Mouse (Mus musculus): ENCODE data around the gene Parp14.
A peak's percentile ranks its signal among the peaks of the same experiment; 100 is the strongest.
"Not testable (repeated sequence)": the region's sequence is repeated elsewhere in the genome, so short reads cannot be mapped to it uniquely, and the experiment has no call there.

Parp14 gene

DNA sequence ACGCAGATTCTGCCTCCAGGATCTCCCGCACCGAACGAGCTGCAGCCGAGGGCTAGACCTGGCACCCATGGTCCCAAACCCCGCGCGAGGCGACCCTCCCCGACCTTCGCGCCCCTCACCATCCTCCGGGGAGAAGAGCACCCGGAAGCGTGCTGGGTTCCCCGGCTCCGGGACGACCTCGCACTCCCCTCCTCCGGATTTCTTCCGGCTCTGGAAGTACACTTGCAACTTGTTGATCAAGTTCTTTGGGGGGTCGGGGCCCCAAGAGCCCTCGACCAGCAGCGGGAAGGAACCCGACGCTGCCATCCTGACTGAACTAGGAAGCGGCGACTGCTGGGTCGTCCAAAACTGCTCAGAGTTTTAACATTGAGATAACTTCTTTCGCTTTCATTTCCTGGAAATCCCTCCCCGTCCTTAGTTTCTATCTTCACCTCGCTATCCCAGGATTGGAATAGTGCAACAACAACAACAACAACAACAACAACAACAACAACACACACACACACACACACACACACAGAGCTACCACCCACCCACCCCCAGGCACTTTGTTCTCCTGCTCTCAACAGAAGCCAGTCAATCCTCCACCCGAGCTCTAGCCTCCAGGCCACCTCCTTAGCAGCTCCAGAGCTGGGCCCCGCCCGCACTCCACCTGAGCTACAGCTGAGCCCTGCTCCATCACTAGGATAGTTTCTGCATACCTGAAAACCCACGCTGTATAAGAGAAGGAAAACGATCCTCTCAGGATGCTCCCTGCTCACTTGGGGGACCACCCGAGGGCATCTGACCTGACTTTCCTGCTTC lies at the start of gene Parp14:
Gene Parp14, minus strand, starts transcription at position 497 of the 804 bp plus-strand sequence.
- DNase-seq (ENCODE audit: low spot score), result peak; percentile 50

DNA sequence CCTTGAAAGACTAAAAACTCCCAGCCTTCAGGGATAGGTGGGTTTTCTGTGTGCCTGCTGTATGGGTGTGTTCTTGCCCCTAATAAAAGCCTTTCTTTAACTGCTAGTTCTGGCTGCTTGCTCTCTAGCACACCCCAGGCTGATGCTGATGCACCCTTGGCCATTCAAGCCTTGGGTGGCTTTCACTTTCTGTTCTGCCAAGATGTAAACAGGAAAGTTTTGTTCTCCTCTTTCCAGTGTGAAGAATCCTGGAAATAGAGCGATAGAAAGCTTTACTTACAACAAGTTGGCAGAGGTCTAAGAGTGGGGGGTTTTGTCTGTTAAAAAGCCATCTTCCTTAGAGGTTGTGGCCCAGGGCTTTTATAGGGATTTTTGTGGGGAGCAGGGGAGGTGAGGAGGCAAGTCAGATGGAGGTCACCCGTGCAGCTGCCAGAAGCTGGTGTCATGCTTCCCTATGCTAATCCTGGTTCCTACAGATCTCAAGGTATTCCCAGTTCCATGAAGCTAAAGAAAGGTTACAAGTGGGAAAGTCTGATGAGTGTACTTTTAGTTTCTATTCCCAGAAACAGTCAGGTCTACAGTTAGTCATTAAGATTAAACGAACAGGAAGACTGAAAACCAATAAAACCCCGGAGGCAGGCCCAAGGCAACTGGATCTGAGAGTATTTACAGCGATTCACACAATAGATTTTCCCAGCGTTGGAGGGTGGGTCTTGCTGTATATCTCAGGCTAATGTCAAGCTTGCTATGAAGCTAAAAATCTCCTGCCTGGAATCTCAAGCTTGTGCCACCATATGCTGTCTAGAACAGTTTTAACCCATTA lies 47.6 kb upstream of the Parp14 start:
- DNase-seq (ENCODE audit: low spot score), result no peak

DNA sequence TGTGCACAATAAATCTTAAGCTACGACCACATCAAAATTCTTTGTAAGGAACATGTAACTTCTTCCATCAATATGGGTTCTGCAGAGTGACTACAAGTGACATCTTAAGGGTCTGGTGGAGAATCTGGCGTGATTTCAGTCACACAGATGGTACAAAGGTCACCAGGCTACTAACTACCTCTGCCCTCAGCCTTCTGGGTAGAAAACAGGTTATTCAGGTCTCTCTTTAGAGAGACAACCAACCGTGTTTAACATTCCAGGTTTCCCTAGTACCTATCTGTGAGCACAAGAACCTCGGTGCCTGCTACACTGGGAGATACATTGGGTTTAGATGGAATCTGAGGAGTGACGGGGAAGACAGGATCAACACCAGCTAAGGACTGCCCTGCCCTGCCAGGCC lies 43.0 kb upstream of the Parp14 start:
- no peak for DNase-seq (ENCODE audit: low spot score)

DNA sequence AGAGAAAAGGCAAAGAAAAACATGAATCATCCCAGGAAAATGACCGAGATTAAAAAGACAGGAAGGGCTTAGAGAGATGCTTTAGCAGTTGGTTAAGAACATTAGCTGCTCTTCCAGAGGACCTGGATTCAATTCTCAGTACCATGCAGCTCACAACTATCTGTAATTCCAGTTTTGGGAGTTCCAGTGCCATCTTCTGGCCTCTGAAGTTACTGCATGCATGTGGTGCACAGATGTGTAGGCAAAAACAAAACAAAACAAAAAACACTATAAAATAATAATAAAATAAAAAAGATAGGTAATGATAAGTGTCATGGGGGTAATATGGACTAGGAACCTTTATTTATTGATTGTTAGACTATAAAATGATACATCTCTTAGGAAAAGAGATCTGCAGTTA lies 42.2 kb upstream of the Parp14 start:
- DNase-seq (ENCODE audit: low spot score), result no peak

DNA sequence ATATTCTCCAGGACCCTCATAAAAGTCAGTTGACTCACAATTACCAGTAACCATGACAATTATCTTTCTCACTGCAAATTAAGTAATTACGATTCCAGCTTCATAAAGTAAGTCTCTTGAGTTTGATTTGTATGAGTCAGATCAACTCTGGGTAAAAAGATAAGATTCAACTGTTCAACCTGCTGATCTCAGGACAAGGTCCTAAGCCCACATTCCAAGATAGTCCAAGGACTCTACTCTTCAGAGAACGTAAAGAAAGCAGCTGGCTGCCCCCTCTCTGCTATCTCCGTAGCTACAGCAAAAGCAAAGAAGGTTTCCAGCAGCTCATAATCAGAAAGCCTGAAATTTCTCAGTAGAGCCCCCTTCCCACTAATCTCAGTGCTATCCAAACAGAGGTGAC lies 40.1 kb upstream of the Parp14 start:
- DNase-seq (ENCODE audit: low spot score), result no peak

DNA sequence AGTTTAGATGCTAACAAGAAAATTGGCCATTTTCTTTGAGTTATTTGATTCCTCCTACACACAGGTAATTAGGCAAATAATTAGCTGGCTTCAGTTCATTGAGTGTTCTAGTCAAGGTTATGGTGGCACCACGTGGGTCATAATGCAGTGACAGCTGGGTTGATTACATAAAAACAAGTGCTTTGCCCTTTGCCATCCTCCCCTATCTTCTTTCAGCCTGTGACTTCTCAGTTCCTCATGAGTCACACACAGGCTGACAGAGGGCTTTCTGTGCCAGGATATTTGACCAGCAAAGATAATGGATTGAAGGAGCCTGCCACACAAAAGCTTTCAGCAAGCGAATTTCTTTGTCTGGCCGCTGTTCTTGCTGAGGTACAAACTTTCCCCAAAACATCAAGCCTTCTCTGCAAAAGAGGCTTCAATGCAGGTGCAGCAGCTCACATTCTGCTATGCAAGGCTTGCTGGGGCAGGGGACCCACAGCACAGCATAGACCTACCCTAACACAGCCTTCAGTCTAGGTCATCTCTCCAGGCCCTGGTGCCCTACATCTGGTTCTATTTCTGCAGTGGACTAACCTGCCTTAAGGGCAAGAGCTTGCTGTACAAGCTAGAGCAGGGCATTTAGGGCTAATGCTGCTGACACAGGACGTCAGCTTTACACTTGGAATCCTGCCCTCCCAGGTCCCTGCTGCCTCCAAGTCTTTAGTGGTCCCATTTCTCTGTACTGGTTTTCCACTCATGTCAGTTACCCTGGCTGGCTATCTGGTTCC lies 36.3 kb upstream of the Parp14 start:
- DNase-seq (ENCODE audit: low spot score), result no peak

DNA sequence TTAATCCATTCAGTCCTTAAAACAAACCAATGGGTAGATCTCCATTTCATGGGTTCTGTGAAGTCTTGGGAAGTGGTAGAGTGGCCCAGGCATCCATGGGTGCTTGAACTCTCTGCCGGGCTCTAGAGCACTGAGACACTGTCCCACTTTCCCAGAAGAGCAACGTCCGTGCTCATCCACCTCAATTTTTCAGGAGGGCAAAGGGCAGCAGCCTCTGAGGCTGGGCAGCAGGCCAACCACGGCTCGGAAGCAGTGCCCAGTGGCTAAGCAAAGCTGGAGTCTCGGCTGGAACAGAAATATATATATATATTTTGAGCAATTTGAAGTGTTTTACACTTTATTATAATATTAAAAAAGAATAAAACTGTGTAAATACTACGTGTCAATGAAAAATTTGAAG lies 35.5 kb upstream of the Parp14 start:
- DNase-seq (ENCODE audit: low spot score), result no peak

DNA sequence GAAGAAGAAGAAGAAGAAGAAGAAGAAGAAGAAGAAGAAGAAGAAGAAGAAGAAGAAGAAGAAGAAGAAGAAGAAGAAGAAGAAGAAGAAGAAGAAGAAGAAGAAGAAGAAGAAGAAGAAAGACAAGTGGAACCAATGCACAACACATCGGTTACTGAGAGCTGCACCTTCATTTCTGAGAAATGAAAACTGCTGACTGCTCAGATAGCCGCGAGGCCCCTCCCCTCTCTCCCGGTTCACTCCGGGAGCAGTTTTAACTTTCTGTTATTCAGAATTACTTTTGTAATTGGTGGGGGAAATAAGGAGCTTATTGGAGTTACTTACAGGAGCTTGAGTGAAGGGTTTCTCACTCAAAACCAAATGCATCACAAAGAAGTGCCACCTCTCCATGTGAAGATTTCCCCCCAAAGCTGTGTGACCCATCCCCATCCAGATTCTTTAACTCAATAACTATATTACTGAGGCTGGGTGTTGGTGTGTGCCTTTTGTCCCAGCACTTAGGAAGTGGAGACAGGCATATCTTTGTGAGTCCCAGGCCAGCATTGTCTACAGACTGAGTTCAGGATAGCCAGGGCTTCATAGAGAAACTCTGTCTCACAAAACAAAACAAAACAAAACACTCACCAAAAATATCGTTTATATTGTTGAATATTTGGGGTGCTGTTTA lies 34.6 kb upstream of the Parp14 start:
- DNase-seq (ENCODE audit: low spot score), result no peak

DNA sequence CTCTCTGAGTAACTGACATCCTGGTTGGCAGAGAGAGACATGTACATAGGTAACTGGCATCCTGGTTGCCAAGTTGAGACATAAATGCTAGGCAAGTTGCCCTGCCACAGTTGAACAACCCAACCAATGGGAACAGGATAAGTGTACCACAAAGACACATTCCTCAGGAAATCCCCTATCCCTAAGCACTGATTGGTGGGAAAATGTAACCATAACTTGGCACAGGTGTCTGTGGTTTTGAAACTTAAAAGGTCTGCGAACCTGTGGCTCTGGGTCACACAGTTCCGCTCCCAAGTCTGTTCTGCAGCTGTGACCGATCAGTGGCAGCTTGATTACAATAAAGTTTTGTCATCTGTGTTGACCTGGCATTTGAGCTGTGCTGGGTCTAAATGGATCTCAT lies 34.0 kb upstream of the Parp14 start:
- no peak for DNase-seq (ENCODE audit: low spot score)

DNA sequence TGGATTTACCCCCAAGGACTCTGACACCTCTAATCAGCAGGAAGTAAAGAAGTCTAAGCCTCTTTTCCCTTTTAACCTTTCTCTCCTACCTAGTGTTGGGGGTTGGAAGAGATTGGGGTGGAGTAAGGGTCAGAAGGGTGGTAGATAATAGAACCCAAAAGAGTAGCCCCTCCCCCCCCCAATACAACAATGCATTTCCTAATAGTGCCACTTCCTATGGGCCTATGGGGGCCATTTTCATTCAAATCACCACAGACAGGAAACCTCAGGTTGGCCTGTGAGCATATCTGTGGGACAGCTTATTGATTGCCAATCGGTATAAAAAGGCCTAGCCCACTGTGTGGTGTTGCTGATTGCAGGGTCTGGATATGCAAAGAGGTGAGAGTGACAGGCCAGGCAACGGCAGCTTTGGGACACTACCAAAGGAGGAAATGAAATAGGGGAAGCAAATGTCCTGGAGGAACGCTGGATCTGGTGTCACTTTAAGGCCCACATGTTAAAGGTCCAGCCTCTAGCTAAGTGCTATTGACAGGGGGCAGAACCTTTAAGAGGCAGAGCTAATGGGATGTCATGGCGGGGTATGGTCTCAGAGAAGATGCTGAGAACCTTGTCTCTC lies 32.9 kb upstream of the Parp14 start:
- DNase-seq (ENCODE audit: low spot score), result no peak

DNA sequence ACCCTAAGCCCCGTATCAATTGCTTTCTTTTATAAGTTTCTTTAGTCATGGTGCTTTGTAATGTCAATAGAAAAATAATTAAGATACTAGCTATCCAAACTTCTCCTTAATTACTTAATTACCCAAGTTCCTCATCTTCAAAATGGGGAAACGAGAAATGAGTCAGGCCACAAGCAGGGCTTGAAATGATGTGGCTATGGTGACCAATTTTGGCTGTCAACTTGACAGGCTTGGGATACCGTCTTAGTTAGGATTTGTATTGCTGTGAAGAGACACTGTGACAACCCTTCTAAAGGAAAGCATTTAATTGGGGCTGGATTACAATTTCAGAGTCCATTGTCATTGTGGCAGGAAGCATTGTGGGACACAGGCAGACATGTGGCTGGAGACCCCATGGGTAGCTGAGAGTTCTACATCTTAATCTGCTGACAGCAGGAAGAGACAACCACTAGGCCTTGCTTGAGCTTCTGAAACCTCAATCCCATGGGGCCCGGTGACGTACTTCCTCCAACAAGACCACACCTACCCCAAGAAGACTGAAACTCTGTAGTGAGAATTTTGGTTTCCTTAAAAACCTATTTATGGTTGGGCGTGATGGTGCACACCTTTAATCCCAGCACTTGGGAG lies 31.8 kb upstream of the Parp14 start:
- no peak for DNase-seq (ENCODE audit: low spot score)

DNA sequence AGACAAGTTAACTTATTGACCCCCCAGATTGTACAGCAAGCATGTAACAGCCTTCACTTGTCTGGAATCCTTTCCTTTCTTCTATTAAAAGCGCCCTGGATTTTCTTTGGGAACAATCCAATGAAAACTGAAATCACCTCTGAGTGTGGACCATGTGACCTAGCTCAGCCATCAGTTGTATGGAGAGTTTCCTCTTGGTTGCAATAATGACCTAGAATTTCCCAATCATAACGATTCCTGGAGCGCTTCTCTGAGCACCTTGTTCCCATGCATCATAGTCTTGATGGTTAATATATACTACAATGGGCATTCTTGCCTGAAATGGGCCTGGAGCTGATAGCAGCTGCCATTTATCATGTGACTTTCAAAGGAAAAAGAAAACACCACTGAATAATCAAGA lies 29.2 kb upstream of the Parp14 start:
- no peak for DNase-seq (ENCODE audit: low spot score)

DNA sequence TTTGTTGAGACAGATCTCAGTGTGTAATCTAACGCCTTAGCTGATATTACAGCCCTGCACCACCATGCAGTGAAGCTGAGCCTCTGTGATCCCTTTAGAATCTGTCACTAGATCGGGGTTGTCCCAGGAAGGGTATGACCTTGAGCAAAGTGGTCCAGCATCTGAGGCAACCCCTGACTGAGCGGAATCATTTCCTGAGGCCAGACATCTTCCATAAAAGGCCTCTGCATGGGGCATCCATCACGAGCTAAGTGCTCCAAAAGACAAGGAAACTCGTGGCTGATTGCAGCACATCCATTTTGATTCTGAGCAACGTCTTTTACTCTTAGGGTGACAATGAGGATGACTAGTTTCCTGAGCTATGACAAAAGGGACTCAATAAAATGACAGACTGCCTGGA lies 23.7 kb upstream of the Parp14 start:
- no peak for DNase-seq (ENCODE audit: low spot score)

DNA sequence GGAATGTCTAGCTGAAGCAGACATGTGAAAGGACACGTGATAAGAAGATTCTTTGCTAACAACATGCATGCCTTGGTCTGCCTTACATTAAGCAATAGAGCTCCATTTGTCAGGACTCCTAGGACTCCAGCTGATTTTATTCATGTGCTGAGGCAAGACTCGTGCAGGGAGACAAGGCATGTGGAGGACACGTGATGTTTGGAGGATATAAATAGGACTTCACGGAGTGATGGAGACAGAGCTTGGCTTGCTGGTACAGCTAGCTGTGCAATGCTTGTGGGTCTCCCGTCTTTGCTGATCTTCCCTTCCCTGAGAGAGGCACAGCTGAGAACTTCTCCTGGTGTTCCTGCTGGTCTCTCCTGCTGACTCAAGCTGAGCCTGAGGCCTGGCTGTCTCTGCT lies 20.3 kb upstream of the Parp14 start:
- DNase-seq (ENCODE audit: low spot score), result not testable (repeated sequence)

DNA sequence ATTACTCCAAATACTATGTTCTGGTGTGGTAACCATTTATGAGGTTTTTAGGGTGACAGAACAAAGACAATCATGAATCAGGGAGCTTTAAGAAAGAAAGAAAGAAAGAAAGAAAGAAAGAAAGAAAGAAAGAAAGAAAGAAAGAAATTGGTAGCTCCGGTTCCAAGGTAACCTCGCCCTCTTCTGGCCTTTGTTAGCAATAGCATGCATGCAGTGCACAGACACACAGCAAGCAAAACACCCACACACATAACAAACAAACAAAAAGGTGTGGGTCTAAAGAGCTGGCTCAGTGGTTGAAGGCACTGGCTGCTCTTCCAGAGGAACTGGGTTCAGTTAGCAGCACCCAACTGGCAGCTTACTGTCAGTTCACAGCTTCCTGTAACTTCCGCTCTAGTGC lies 19.3 kb upstream of the Parp14 start:
- no peak for DNase-seq (ENCODE audit: low spot score)

DNA sequence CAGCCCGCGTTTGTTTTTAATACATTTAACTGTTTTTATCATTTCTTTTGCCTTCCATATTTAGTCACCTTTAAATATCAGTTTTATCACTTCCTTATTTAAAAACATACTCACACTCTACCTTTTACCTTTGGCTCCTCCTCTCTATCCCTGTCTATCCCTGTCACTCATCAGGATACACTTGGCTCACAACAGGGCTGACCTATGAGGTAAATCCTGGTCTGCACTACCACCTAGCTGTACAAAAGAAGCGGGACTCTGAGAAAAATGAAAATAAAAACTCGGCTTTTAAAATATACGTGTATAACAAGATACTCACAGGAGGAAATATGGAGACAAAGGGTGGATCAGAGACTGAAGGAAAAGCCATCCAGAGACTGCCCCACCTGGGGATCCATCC lies 17.6 kb upstream of the Parp14 start:
- DNase-seq (ENCODE audit: low spot score), result no peak

DNA sequence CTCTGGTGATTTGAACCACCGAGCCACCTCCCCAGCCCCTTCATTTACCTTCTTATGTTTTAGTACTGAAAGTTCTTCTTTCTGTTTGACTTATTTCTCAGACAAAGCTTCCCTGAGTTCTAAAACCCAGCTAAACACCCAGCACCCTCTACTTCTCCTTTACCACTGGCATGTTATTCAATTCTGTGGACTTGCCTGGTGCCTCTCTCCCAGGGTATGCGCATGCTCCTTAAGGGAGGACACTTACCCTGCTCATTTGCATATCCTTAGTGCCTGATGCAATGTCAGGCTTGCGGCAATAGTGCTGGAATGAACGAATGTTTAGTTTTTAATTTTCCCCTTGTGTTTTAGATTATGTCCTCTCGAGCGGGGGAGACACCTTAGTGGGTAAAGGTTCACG lies 16.8 kb upstream of the Parp14 start:
- no peak for DNase-seq (ENCODE audit: low spot score)

DNA sequence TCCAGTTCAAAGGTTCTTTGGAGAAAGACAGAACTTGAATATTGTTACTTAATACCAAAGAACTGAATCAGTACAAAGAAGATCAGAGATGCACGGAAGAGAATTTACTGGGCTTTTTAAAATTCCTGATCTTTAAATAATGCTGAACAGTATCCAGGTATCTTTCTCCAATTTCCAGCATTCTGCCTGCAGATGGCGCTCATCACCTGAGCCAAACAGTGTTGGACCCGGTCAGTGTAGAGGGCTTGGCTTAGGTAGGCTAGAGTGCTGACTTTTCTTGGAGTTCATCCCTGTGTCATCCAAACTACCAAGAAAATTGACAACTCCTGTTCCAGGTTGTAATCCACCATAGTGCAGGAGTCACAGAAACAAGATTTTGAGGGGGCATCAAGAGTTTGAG lies 3.1 kb upstream of the Parp14 start:
- peak; percentile 56 for DNase-seq (ENCODE audit: low spot score)

DNA sequence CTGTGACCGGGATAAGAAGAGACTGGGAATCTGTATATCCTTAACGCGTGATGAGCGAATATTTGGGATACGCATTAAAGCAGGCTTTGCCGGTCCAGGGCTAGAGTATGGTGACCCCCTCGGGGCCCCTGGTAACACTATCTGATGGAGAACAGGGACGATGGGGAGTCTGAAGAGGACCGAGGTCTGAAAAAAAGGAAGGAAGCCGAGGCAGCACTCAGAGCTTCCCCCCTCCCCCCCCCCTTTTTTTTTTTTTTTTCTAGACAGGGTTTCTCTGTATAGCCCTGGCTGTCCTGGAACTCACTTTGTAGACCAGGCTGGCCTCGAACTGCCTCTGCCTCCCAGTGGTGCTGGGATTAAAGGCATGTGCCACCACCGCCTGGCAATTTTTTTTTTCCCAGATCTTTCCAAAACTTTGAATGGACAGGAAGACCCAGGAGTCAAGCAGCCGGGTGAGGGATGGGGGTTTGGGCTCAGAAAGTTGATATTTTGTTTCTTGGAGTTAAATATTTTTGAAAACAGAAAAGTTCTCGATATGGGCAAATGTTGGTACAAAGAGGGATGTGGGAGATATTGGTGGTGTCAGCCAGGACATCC lies 1.2 kb upstream of the Parp14 start:
- no peak for DNase-seq (ENCODE audit: low spot score)

DNA sequence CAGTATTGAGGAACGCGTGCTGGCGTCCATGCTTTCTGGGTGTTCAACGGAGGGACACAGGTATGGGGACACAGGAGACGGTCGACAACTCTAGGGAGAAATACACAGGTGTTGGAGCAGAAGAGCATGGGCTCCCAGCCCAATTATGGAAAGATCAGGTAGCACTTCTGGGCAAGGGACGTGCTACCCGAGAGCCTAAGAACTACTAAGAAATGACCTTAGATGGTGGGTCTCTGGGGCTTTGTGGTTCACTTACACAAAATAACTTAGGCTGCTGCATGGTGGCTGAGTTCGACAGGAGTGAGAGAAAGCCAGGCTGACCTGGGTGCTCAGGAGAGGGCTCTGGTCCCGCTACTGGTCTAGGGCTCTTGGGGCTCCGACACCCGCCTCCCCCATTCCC lies 554 bp upstream of the Parp14 start:
- no peak for DNase-seq (ENCODE audit: low spot score)

DNA sequence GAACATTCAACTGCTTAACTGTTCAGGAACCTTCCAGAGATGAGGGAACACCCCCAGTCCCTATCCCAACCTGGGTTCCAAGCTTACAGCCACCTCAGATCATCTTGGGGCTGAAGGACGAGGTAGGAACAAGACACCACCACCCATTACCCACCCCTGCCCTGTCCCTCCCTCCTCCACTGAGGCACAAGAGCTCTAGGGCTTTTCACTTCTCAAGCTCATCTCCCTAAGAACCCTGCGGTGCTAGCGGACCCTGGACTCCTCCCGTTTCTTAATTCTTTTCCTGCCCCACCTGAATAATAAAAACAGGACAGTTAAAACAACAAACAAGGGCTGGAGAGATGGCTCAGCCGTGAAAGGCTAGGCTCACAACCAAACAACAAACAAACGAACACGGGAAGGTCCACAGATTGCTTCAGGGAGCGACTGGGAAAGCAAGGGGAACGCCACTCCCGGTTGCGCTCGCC lies 730 bp downstream of the Parp14 start:
- DNase-seq (ENCODE audit: low spot score), result no peak
